Comparison of ENCODE assay signal across 7 mouse cellular contexts in the genomic region with DNA sequence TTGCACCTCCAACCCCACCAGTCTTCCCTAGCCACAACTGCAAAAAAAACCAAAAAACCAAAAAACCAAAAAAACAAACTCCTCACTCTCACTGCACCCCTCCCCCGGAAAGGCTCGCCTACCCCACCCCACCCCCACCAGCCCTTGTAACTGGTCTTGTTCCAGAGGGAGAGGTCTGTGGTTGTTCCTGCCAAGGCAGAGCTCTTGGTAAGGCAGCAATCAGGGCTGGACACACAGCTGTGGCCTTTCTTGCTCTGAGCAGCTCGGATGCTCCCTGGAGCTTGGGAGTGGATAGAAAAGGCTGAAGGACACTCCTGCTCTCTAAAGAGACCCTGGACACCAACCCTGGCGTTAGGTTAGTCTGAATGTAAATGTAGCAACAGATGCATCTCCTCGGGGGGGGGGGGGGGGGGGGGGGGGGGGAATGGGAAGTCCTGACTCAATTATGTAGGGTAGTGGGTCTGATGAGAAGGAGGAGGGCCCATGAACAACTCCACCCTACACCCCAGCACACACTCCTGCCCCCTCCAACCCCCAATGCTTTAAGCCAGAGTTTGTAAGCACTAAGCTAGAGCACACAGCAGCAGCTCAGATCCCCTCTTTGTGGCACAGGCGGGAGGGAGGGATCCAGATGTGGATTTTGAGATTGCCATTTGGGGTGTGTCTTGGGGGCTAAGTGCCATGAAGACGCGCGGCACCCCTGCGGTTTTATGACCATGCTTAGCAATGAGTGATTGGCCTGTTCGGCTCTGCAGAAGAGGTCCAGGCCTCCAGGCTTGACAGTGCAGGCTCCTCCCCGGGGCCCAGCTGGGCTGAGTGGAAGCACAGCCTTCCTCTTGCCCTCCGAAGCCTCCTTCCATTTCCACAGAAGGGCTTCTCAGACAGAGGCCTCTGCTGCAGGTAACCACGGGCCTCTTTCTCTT.
DNase-seq lines count a peak whose midpoint lies in the region; ATAC-seq lines count a peak whose summit lies in the region.

No protein-coding gene starts in this region.

- H3K9ac ChIP-seq in liver, embryonic 11.5 days (ENCODE audit: low read depth, low read length): no peak overlapping the region
- H3K9ac ChIP-seq in forebrain, embryonic 14.5 days (ENCODE audit: low read length): no peak overlapping the region
- H3K9ac ChIP-seq in hindbrain, embryonic 13.5 days: no peak overlapping the region

- H3K4me3 ChIP-seq in liver, embryonic 11.5 days (ENCODE audit: low read depth, low read length): no peak overlapping the region
- no peak overlapping the region for H3K4me3 ChIP-seq in forebrain, embryonic 14.5 days (ENCODE audit: low read depth, low read length)
- no peak overlapping the region for H3K4me3 ChIP-seq in hindbrain, embryonic 13.5 days

- no peaks in the 10 kb centered on the region for H3K27me3 ChIP-seq in liver, embryonic 11.5 days (replicated peaks; ENCODE audit: control insufficient read depth, insufficient read depth, low read length)
- 0 out of 2 replicates have a peak, but pooled peaks cover 11% of the 10 kb centered on the region for H3K27me3 ChIP-seq in forebrain, embryonic 14.5 days (replicated peaks; ENCODE audit: control insufficient read depth, insufficient read depth, low read length)
- peaks cover 9% of the 10 kb centered on the region; the same call in 1 of the 2 replicates for H3K27me3 ChIP-seq in hindbrain, embryonic 13.5 days

- H3K4me1 ChIP-seq in liver, embryonic 11.5 days (replicated peaks; ENCODE audit: control insufficient read depth, insufficient read depth, low read length): no peaks in the 10 kb centered on the region
- H3K4me1 ChIP-seq in forebrain, embryonic 14.5 days (ENCODE audit: control insufficient read depth, insufficient read depth, low read length): peaks cover 10% of the 10 kb centered on the region
- H3K4me1 ChIP-seq in hindbrain, embryonic 13.5 days (replicated peaks): peaks cover 17% of the 10 kb centered on the region

- 48% methylated on average over 13 of the region's 14 CpGs for WGBS in liver, embryonic 11.5 days
- 43% methylated on average over 13 of the region's 14 CpGs for WGBS in forebrain, embryonic 14.5 days
- 37% methylated on average over 13 of the region's 14 CpGs for WGBS in hindbrain, embryonic 13.5 days

- no peak overlapping the region for H3K4me2 ChIP-seq in liver, embryonic 11.5 days
- H3K4me2 ChIP-seq in forebrain, embryonic 14.5 days (ENCODE audit: low read length): peak overlapping the region; percentile 38; the same call in 1 of the 2 replicates
- H3K4me2 ChIP-seq in hindbrain, embryonic 13.5 days: 0 out of 2 replicates have a peak overlapping the region, but pooled peaks have one; percentile 11

- no peak overlapping the region for H3K27ac ChIP-seq in liver, embryonic 11.5 days (ENCODE audit: low read depth, low read length)
- H3K27ac ChIP-seq in forebrain, embryonic 14.5 days (ENCODE audit: low read depth, low read length): peak overlapping the region; percentile 55; the same call in 1 of the 2 replicates
- H3K27ac ChIP-seq in hindbrain, embryonic 13.5 days: no peak overlapping the region; the same call in 1 of the 2 replicates

- ATAC-seq in liver, embryonic 11.5 days (replicated peaks; ENCODE audit: low FRiP score): no peak
- peak; percentile 55 for ATAC-seq in forebrain, embryonic 14.5 days
- ATAC-seq in hindbrain, embryonic 13.5 days (ENCODE audit: low FRiP score): peak; percentile 61; the same call in 1 of the 2 replicates
- no peak for ATAC-seq in CD4-positive, CD25-positive, alpha-beta regulatory T cell, adult 4 months

- no peaks in the 10 kb centered on the region for H3K36me3 ChIP-seq in liver, embryonic 11.5 days (ENCODE audit: control insufficient read depth, insufficient read depth, low read length)
- H3K36me3 ChIP-seq in forebrain, embryonic 14.5 days (ENCODE audit: control insufficient read depth, insufficient read depth, low read length): no peaks in the 10 kb centered on the region
- H3K36me3 ChIP-seq in hindbrain, embryonic 13.5 days: no peaks in the 10 kb centered on the region

- H3K9me3 ChIP-seq in liver, embryonic 11.5 days (ENCODE audit: control insufficient read depth, low read length): no peaks in the 10 kb centered on the region
- 0 out of 2 replicates have a peak, but pooled peaks cover 3% of the 10 kb centered on the region for H3K9me3 ChIP-seq in forebrain, embryonic 14.5 days (replicated peaks; ENCODE audit: control insufficient read depth, low read length)
- no peaks in the 10 kb centered on the region for H3K9me3 ChIP-seq in hindbrain, embryonic 13.5 days

- DNase-seq in liver: peak; percentile 5
- DNase-seq in liver, embryonic 11.5 days (ENCODE audit: low spot score): no peak
- DNase-seq in forebrain, embryonic 14.5 days (ENCODE audit: low spot score): no peak
- DNase-seq in skeletal muscle tissue, adult 2 months (ENCODE audit: low read depth, low spot score): peak; percentile 83
- DNase-seq in cerebellum, adult 9-10 months: no peak

Comparison
In these comparisons a context has a peak if more than half of its experiments do, and no peak if none do; other contexts are left out.
1. DNase-seq: peak in liver (single experiment) and skeletal muscle tissue, adult 2 months (single experiment); none in liver, embryonic 11.5 days (single experiment), forebrain, embryonic 14.5 days (single experiment) and cerebellum, adult 9-10 months (single experiment).
2. ATAC-seq: peak in forebrain, embryonic 14.5 days (single experiment) and hindbrain, embryonic 13.5 days (single experiment); none in liver, embryonic 11.5 days (single experiment) and CD4-positive, CD25-positive, alpha-beta regulatory T cell, adult 4 months (single experiment).